Mouse (Mus musculus) lung, adult 2 months (tissue): ENCODE results near the gene Kcnc3. TPM values are rescaled to one million over a fixed set of nuclear protein-coding genes. Genes with fewer than 3 reads are reported as not detected.

Experiments
- DNase-seq: peaks from one replicate; pipeline ENCODE4 v3.0.0; 2022
- H3K4me1 ChIP-seq: fragments of 200-500 bp; 2 replicates; pipeline ENCODE4 v1.6.1; 2011; ENCODE audit warnings: low read length; ENCODE audit not compliant: control insufficient read depth, insufficient read depth
- H3K4me3 ChIP-seq: fragments of 200-500 bp; replicated peaks from 2 replicates; pipeline ENCODE3; 2011; ENCODE audit warnings: low read depth, mild to moderate bottlenecking, control low read depth, low read length; ENCODE audit errors: extremely low read depth
- CTCF ChIP-seq: fragments of 200-500 bp; IDR thresholded peaks from 2 replicates; pipeline ENCODE4 v1.5.1; 2011; ENCODE audit warnings: mild to moderate bottlenecking, low read length, control low read depth; ENCODE audit not compliant: insufficient read depth
- POLR2A ChIP-seq: fragments of 200-500 bp; IDR thresholded peaks from 2 replicates; pipeline ENCODE4 v1.6.1; 2011; ENCODE audit warnings: low read depth, mild to moderate bottlenecking, control low read depth, low read length, borderline replicate concordance; ENCODE audit errors: extremely low read depth
- WGBS: fragments of 180-500 bp; shearing (Covaris S2); methylation state at CpG from one replicate; pipeline ENCODE4 v1.1.7; 2018; 5-methylcytosine and 5-hydroxymethylcytosine counted together
- polyA plus RNA-seq: library from polyadenylated mRNA; depleted of rRNA; stranded (reverse); fragments of >200 nt; gene quantifications from 2 replicates; pipeline ENCODE4 v1.2.3, GENCODE M21; 2012; rRNA removed

The Kcnc3 gene
- polyA plus RNA-seq, 1 experiment = 36.0 TPM

- no peak overlapping the region for H3K4me3 ChIP-seq
- 0 out of 2 replicates have a peak, but pooled peaks cover 2% of the 10 kb centered on the region for H3K4me1 ChIP-seq
- WGBS = 52% methylated on average over 7 of the region's 7 CpGs
- no peak for DNase-seq
- TF ChIP-seq POLR2A (no peak), CTCF (no peak)
These were observed 61.0 kb downstream of the Kcnc3 start for GRCm38 (mm10) chr7:44651416-44651815.

GRCm38 (mm10) chr7:44653773-44654172, 63.3 kb downstream of the Kcnc3 start:
- H3K4me1 ChIP-seq = no peaks in the 10 kb centered on the region
- TF ChIP-seq POLR2A (no peak), CTCF (peak; percentile 32; the same call in 1 of the 2 replicates)
- H3K4me3 ChIP-seq = no peak overlapping the region
- DNase-seq = no peak
- 45% methylated on average over 8 of the region's 8 CpGs for WGBS

Other genes with a start within 250 kb of the Kcnc3 start
- 2.8 and 3.1 TPM in 2 replicates for gene Syt3, start 206.6 kb upstream of the Kcnc3 start, polyA plus RNA-seq
- gene 1700008O03Rik, start 204.8 kb upstream of the Kcnc3 start, polyA plus RNA-seq = 0.98 and 1.2 TPM in 2 replicates
- gene Lrrc4b, start 161.6 kb upstream of the Kcnc3 start, polyA plus RNA-seq = 4.5 and 4.9 TPM in 2 replicates
- 0.24 and 0.50 TPM in 2 replicates for gene Aspdh, start 125.3 kb upstream of the Kcnc3 start, polyA plus RNA-seq
- gene Josd2, start 122.7 kb upstream of the Kcnc3 start, polyA plus RNA-seq = 164 and 175 TPM in 2 replicates
- 250 and 268 TPM in 2 replicates for gene Emc10, start 94.1 kb upstream of the Kcnc3 start, polyA plus RNA-seq
- 9.5 and 10.3 TPM in 2 replicates for gene Fam71e1, start 94.1 kb upstream of the Kcnc3 start, polyA plus RNA-seq
- gene Mybpc2, start 66.0 kb upstream of the Kcnc3 start, polyA plus RNA-seq = 1.0 and 10.5 TPM in 2 replicates
- gene Spib, start 58.6 kb upstream of the Kcnc3 start, polyA plus RNA-seq = 11.2 and 11.7 TPM in 2 replicates
- 34.3 and 38.3 TPM in 2 replicates for gene Pold1, start 41.8 kb upstream of the Kcnc3 start, polyA plus RNA-seq
- 194 and 216 TPM in 2 replicates for gene Nr1h2, start 36.7 kb upstream of the Kcnc3 start, polyA plus RNA-seq
- gene Napsa, start 18.3 kb upstream of the Kcnc3 start, polyA plus RNA-seq = 576 and 610 TPM in 2 replicates
- 223 and 227 TPM in 2 replicates for gene Myh14, start 80.2 kb downstream of the Kcnc3 start, polyA plus RNA-seq
- not detected in 2 replicates for gene Izumo2, start 118.1 kb downstream of the Kcnc3 start, polyA plus RNA-seq
- gene Vrk3, start 157.7 kb downstream of the Kcnc3 start, polyA plus RNA-seq = 42.0 and 51.9 TPM in 2 replicates
- 0.15 and 0.18 TPM in 2 replicates for gene Zfp473, start 160.4 kb downstream of the Kcnc3 start, polyA plus RNA-seq
- 42.9 and 44.1 TPM in 2 replicates for gene Nup62, start 225.4 kb downstream of the Kcnc3 start, polyA plus RNA-seq
- gene Il4i1, start 225.7 kb downstream of the Kcnc3 start, polyA plus RNA-seq = 6.5 and 7.6 TPM in 2 replicates
- gene Atf5, start 226.0 kb downstream of the Kcnc3 start, polyA plus RNA-seq = 191 and 231 TPM in 2 replicates